Mouse (Mus musculus) heart, adult 2 months (tissue): ENCODE data around the gene Zfp750.

Source experiments
- CTCF ChIP-seq: fragments of 200-600 bp; IDR thresholded peaks from 2 replicates; pipeline ENCODE4 v1.8.1; 2022; ENCODE audit warnings: antibody characterized with exemption, mild to moderate bottlenecking, moderate library complexity
- POLR2A ChIP-seq: fragments of 200-500 bp; IDR thresholded peaks from 2 replicates; pipeline ENCODE4 v1.6.1; 2011; ENCODE audit warnings: mild to moderate bottlenecking, low read depth, low read length, control low read depth; ENCODE audit not compliant: insufficient read depth

- TF ChIP-seq CTCF (no peak), POLR2A (no peak)
These were observed 8.5 kb downstream of the Zfp750 start for GRCm38 (mm10) chr11:121510512-121511246.
